Mouse (Mus musculus) MEL (cell line): ENCODE measurements at regions not wholly inside any gene's neighbourhood (a gene's known extent, or its start where the extent isn't known, plus 50 kb on each side); places are given as distances from the start of the nearest gene placed in this dataset.

Experiments
- DNase-seq: peaks from one replicate; pipeline ENCODE4 v3.0.0; 2011; ENCODE audit warnings: low read depth, low spot score
- H3K27ac ChIP-seq: 2 replicates; pipeline ENCODE4 v1.5.1; 2012; ENCODE audit warnings: low read depth, mild to moderate bottlenecking, control low read depth, low read length, moderate library complexity; ENCODE audit not compliant: control insufficient read depth
- H3K27me3 ChIP-seq, 2 experiments: fragments of 150-350 bp in 1 of 2; sonication (generic) in 1 of 2; 2 replicates each; pipeline ENCODE4 v1.6.1; 2012; ENCODE audit warnings: low read length in 2 of 2, mild to moderate bottlenecking in 2 of 2, improper control_type of control experiment in 1 of 2, moderate library complexity in 1 of 2; ENCODE audit not compliant: insufficient read depth in 2 of 2, control insufficient read depth in 1 of 2
- H3K36me3 ChIP-seq, 2 experiments: 2 replicates each; pipeline ENCODE4 v1.6.1; 2012 to 2014; ENCODE audit warnings: low read length in 2 of 2, improper control_type of control experiment in 1 of 2, inconsistent platforms in 1 of 2, mild to moderate bottlenecking in 1 of 2; ENCODE audit not compliant: insufficient read depth in 2 of 2, control insufficient read depth in 1 of 2
- H3K4me1 ChIP-seq, 2 experiments: fragments of 150-350 bp in 1 of 2; sonication (generic) in 1 of 2; 2 replicates each; pipeline ENCODE4 v1.6.1; 2012; ENCODE audit warnings: low read length in 2 of 2, improper control_type of control experiment in 1 of 2, mild to moderate bottlenecking in 1 of 2; ENCODE audit not compliant: insufficient read depth in 2 of 2, control insufficient read depth in 1 of 2
- H3K4me3 ChIP-seq, 2 experiments: fragments of 150-350 bp in 1 of 2; sonication (generic) in 1 of 2; 2 replicates each; pipeline ENCODE4 v1.5.1; 2012; ENCODE audit warnings: low read depth in 2 of 2, low read length in 2 of 2, mild to moderate bottlenecking in 2 of 2, moderate library complexity in 2 of 2, control low read depth in 1 of 2, improper control_type of control experiment in 1 of 2; ENCODE audit not compliant: control insufficient read depth in 1 of 2, insufficient read depth in 1 of 2
- H3K79me2 ChIP-seq: 2 replicates; pipeline ENCODE4 v1.6.1; 2012; ENCODE audit warnings: mild to moderate bottlenecking, low read length, moderate library complexity; ENCODE audit not compliant: control insufficient read depth, poor library complexity, insufficient read depth
- H3K9ac ChIP-seq: 2 replicates; pipeline ENCODE4 v1.6.1; 2012; ENCODE audit warnings: low read depth, mild to moderate bottlenecking, control low read depth, low read length, moderate library complexity; ENCODE audit not compliant: control insufficient read depth, poor library complexity, severe bottlenecking
- H3K9me3 ChIP-seq: fragments of 150-350 bp; sonication (generic); replicated peaks from 2 replicates; pipeline ENCODE4 v1.6.1; 2012; ENCODE audit warnings: mild to moderate bottlenecking, low read length, improper control_type of control experiment, moderate library complexity; ENCODE audit not compliant: insufficient read depth
- BHLHE40 ChIP-seq: IDR thresholded peaks from 2 replicates; pipeline ENCODE4 v1.6.1; 2012; ENCODE audit warnings: low read depth, mild to moderate bottlenecking, inconsistent platforms, low read length, improper control_type of control experiment, borderline replicate concordance
- CTCF ChIP-seq, 3 experiments: IDR thresholded peaks in 2 of 3; conservative IDR thresholded peaks in 1 of 3; 2 replicates each; pipeline ENCODE4 v1.5.1; 2011 to 2012; ENCODE audit warnings: low read length in 3 of 3, low read depth in 2 of 3, mild to moderate bottlenecking in 2 of 3, improper control_type of control experiment in 1 of 3, inconsistent platforms in 1 of 3, mixed read lengths in 1 of 3, moderate library complexity in 1 of 3; ENCODE audit not compliant: control insufficient read depth in 1 of 3, insufficient read depth in 1 of 3, poor library complexity in 1 of 3, severe bottlenecking in 1 of 3
- EP300 ChIP-seq, 2 experiments: IDR thresholded peaks; 2 replicates each; pipeline ENCODE4 v1.6.1; 2011; ENCODE audit warnings: improper control_type of control experiment in 2 of 2, low read length in 2 of 2, low read depth in 1 of 2, mild to moderate bottlenecking in 1 of 2
- GABPA ChIP-seq: IDR thresholded peaks from 2 replicates; pipeline ENCODE4 v1.6.1; 2012; ENCODE audit warnings: low read depth, mild to moderate bottlenecking, inconsistent platforms, low read length, improper control_type of control experiment, moderate library complexity
- GATA1 ChIP-seq: IDR thresholded peaks from 2 replicates; pipeline ENCODE4 v1.6.1; 2011; ENCODE audit warnings: low read depth, low read length, improper control_type of control experiment
- MYB ChIP-seq: IDR thresholded peaks from 2 replicates; pipeline ENCODE4 v1.6.1; 2011; ENCODE audit warnings: mild to moderate bottlenecking, low read depth, low read length, improper control_type of control experiment
- MYC ChIP-seq: IDR thresholded peaks from 2 replicates; pipeline ENCODE4 v1.6.1; 2011; ENCODE audit warnings: low read depth, mild to moderate bottlenecking, low read length, improper control_type of control experiment, moderate library complexity
- NRF1 ChIP-seq: IDR thresholded peaks from 2 replicates; pipeline ENCODE4 v1.6.1; 2014; ENCODE audit warnings: low read depth, mild to moderate bottlenecking, inconsistent platforms, low read length, improper control_type of control experiment, moderate library complexity; ENCODE audit not compliant: poor library complexity, insufficient read depth, severe bottlenecking
- POLR2AphosphoS2 ChIP-seq: IDR thresholded peaks from 2 replicates; pipeline ENCODE4 v1.6.1; 2011; ENCODE audit warnings: low read length, improper control_type of control experiment
- POLR2AphosphoS5 ChIP-seq: IDR thresholded peaks from 2 replicates; pipeline ENCODE4 v1.6.1; 2012; ENCODE audit warnings: low read depth, borderline replicate concordance, mild to moderate bottlenecking, inconsistent platforms, low read length, moderate library complexity, mixed read lengths
- RAD21 ChIP-seq: IDR thresholded peaks from 2 replicates; pipeline ENCODE4 v1.6.1; 2011; ENCODE audit warnings: mild to moderate bottlenecking, low read depth, low read length, improper control_type of control experiment
- RCOR1 ChIP-seq: IDR thresholded peaks from 2 replicates; pipeline ENCODE4 v1.6.1; 2012; ENCODE audit warnings: low read depth, mild to moderate bottlenecking, inconsistent platforms, low read length, improper control_type of control experiment
- SIN3A ChIP-seq: IDR thresholded peaks from 2 replicates; pipeline ENCODE4 v1.6.1; 2012; ENCODE audit warnings: low read length, improper control_type of control experiment, inconsistent platforms
- SMC3 ChIP-seq: IDR thresholded peaks from 2 replicates; pipeline ENCODE4 v1.6.1; 2011; ENCODE audit warnings: low read depth, low read length, improper control_type of control experiment
- TCF12 ChIP-seq: IDR thresholded peaks from 2 replicates; pipeline ENCODE4 v1.6.1; 2014; ENCODE audit warnings: low read depth, mild to moderate bottlenecking, inconsistent platforms, low read length, improper control_type of control experiment, moderate library complexity
- UBTF ChIP-seq: IDR thresholded peaks from 2 replicates; pipeline ENCODE4 v1.6.1; 2012; ENCODE audit warnings: low read depth, mild to moderate bottlenecking, inconsistent platforms, low read length, improper control_type of control experiment, moderate library complexity, borderline replicate concordance; ENCODE audit not compliant: insufficient read depth
- ZC3H11A ChIP-seq: IDR thresholded peaks from 2 replicates; pipeline ENCODE4 v1.6.1; 2012; ENCODE audit warnings: low read depth, mild to moderate bottlenecking, inconsistent platforms, low read length, improper control_type of control experiment

DNA sequence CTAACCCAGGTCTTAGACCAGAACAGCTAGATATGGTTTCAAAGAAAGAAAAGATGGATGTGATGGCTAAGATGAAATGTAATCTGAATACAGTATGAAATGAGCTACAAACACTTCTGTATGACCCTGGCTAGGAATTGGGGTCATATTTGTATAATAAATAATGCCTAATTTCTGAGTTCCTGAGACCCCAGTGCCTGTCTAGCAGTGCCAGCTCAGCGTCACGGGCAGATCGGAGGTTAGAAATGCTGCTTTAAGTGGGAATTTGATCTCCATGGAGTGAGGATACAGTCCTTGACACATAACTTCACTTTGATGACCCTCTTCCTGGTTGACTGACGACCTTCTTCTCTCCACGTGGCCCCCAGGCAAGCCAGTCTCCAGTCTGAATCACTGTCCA is 105.7 kb upstream of the Daam1 start:
- no peak overlapping the region for H3K27ac ChIP-seq
- H3K9me3 ChIP-seq, result no peaks in the 10 kb centered on the region
- H3K36me3 ChIP-seq, result no peaks in the 10 kb centered on the region
- no peaks in the 10 kb centered on the region for H3K4me1 ChIP-seq
- no peaks in the 10 kb centered on the region for H3K27me3 ChIP-seq
- no peak for DNase-seq
- H3K4me3 ChIP-seq, result no peak overlapping the region
- no peak overlapping the region for H3K9ac ChIP-seq
- no peaks in the 10 kb centered on the region for H3K79me2 ChIP-seq
- TF ChIP-seq SIN3A, result no peak
- TF ChIP-seq SMC3, result no peak
- no peak for TF ChIP-seq TCF12
- TF ChIP-seq BHLHE40, result no peak
- no peak for TF ChIP-seq MYB
- TF ChIP-seq RAD21, result no peak
- no peak for TF ChIP-seq GATA1
- no peak for TF ChIP-seq NRF1
- no peak for TF ChIP-seq MYC
- TF ChIP-seq UBTF, result no peak
- no peak for TF ChIP-seq GABPA
- no peak for TF ChIP-seq POLR2AphosphoS5
- TF ChIP-seq CTCF (IDR thresholded peaks at IDR 0.05 in 2 of 3, conservative IDR thresholded peaks at IDR 0.05 in 1 of 3; ENCODE audit: control insufficient read depth in 1 of 3, insufficient read depth in 1 of 3, low read depth in 2 of 3, low read length in 3 of 3, poor library complexity in 1 of 3, severe bottlenecking in 1 of 3), result no peak
- no peak for TF ChIP-seq RCOR1
- TF ChIP-seq ZC3H11A, result no peak
- TF ChIP-seq POLR2AphosphoS2, result no peak

GRCm38 (mm10) chr12:71725713-71726336 is 105.1 kb upstream of the Daam1 start:
- no peak for TF ChIP-seq EP300 (IDR thresholded peaks at IDR 0.05; ENCODE audit: low read depth in 1 of 2, low read length in 2 of 2)
- Histone ChIP-seq H3K9me3 (no peaks in the 10 kb centered on the region), H3K79me2 (no peaks in the 10 kb centered on the region), H3K9ac (no peak overlapping the region), H3K36me3 (no peaks in the 10 kb centered on the region), H3K27ac (no peak overlapping the region), H3K4me1 (no peaks in the 10 kb centered on the region), H3K27me3 (no peaks in the 10 kb centered on the region), H3K4me3 (no peak overlapping the region)
- no peak for DNase-seq
